Mouse (Mus musculus): Measurements from ENCODE around the gene Mrpl33. TPM values are rescaled to one million over a fixed set of nuclear protein-coding genes. Genes with fewer than 3 reads are reported as not detected.

Mrpl33 gene
- total RNA-seq, 2 experiments from 2014 or later = 259 to 272 TPM

DNA sequence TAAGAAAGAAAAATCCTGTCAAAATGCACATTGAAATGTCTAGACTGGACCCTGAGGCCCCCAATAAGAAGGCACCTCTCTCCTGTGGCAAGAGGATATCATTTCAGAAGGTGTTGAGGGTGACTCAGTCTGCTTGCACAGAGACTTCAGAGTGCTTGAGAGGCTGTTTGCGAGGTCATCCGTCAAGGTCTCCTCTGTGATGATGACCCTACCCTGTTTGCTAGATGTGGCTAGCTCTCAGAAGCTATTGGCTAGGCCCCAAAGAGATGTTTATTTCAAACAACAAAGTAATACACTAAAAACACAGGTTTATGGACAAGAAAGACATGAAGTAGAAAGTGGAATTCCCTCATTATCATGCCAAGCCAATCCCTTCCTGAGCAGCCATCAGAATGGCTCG lies 45.6 kb downstream of the Mrpl33 start:
- DNase-seq = no peak

DNA sequence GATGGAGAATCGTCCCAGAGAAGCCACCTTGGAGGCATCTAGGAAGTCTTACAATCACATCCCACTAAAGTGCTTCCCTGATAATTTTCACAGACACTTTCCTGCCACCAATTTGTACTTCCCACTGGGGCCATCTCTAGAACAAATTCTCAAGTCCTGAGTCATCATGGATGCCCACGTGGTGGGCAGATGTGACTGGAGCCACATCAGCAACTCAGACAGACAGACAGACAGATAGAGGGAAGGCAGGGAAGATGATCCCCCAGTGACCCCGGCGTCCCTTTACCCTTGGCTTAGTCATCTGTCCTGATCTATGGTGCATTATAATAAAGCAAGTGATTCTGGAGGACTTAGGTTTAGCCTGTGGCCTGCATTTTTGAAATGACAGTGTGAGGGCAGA lies 47.5 kb downstream of the Mrpl33 start:
- no peak for DNase-seq

DNA sequence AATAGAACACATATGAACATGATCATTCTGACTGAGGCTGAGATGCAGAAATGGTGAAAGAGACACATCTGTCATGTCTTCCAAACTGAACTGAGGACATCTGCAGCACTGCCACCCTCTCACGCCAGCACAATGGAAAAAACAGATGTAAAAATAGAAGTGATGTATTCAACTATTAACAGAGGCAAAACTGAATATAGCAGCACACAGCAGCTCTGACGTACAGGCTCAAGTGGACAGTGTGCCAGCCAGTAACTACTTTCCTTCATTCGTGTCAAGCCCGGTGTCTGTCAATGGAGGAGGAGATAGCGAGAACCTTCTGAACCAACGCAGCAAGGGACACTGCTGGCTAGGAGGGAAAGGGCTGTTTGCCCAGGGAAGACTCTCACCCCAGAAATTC lies 48.1 kb downstream of the Mrpl33 start:
- DNase-seq = no peak

DNA sequence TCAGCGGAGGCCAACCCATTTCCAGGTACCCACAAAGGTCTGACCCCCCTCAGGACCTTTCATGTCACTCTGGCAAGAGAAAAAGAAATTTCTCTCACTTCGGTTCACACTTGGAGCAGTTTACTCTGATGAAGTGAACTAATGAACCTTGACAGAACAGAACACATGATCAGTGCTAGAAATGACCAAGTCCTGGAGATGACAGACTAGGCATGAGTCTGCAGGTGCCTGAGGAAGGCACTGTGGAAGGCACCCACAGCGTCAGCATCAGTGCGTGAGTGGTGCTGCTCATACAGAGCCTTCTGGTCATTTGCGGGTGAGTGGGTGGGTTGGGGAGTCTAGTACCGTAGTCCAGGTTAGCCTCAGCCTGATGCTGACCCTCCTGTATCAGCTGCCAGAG lies 49.1 kb downstream of the Mrpl33 start:
- DNase-seq = no peak

DNA sequence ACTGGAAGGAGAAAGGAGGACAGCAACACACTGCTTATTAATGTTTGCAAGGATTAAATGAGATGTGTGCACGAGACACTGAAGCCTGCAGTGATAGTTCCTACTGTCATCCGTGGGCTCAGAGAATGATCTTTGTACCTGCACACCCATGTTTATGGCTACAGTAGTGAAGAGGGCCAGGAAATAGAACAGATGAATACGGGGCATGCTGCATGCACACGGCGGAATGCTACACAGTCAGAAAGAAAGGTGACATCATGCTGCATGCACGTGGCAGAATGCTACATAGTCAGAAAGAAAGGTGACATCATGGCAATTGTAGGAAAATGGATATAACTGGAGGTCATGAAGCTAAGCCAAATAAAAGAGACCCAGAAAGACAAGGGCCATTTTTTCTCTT lies 49.8 kb downstream of the Mrpl33 start:
- DNase-seq = no peak

DNA sequence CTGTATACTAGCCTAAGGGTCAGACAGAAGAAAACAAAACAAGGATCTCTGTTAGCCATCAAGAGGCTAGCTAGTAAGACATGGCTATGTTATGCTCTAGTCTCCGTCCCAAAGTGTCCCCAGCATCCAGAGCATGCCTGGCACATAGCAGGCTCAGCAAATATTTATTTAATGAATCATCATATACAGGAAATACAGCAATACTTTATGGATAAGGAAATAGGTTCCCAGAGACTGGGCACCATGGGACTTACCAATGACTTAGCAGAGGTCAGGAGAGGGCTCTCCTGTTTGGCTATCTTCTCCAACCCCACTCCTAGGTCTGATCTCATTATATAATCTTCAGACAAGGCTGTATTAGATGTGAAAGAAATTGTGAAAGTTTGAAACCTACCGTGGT lies 50.6 kb downstream of the Mrpl33 start:
- DNase-seq = no peak

DNA sequence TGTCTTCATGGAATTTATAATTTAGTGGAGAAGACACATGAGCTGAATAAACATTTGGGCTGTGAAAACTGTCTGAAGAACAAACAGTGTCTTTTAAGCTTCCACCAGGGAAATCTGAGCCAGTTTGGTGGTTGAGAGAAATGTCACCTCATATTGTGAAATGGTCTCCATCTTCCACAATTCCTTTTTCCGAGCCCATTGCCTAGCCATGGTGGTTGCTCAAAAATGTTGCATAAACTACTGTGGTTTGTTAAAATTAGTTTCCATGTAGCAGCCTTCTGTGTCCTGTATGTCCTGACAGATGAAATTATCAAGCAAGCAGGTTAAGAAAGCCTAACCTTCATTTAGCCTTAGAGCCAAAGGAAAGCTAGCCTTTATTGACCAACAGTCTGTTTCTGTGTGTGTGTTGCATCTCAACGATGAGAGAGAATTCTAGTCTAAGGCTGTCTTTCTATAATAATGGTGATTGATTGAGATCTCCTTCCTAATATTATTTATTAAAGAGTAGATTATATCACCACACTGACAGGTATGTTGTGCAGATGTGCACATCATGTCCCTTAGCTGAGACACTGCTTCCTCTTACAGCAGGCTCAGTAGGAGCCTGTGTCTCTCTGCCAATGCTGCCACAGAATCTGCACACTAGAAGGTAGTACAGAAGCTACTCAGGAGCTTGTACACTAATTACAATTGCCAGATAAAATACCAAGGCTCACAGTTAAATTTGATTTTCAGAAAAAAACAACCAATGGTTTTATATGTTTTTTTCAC lies 54.0 kb downstream of the Mrpl33 start:
- no peak for DNase-seq

DNA sequence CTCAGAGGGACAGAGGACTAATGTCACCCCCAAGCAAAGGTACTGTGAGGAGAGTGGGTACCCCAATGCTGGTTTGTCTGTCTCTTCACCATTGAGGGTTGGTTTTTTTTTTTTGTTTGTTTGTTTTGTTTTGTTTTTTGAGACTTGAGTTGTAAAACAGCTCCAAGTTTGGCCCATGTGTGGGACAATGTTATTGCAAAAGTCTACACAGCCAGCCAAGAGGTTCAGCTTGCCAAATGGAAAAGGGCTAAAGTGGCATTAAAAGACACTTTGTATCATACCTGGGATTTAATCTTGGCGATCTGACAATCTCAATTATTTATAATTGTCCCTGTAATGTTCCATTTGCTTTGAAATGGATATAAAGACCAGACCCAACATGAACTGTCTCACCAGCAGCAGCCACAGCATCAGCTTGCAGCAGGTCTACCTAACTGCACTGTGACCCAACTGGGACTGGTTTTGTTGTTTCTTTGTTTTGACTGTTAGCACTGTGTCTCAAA lies 59.0 kb downstream of the Mrpl33 start:
- no peak for DNase-seq

DNA sequence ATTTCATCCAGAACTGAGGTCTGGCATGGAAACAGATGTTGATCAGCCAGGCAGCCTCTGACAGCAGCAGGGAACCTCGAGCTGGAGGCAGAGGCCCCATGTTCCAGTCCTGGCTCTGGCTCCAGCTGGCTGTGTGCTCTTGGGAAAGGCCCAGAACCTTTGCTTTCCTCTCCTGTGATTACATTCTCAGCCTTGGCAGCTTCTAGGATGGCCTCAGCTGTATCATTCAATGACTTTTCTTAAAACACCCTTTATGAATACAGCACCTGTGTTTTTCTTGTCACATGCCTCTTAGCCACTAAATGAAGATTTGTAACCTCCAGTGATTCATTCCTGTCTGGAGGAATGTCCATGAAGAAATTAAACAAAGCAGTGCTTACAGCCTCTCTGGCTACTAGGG lies 69.4 kb downstream of the Mrpl33 start:
- peak; percentile 18 for DNase-seq

DNA sequence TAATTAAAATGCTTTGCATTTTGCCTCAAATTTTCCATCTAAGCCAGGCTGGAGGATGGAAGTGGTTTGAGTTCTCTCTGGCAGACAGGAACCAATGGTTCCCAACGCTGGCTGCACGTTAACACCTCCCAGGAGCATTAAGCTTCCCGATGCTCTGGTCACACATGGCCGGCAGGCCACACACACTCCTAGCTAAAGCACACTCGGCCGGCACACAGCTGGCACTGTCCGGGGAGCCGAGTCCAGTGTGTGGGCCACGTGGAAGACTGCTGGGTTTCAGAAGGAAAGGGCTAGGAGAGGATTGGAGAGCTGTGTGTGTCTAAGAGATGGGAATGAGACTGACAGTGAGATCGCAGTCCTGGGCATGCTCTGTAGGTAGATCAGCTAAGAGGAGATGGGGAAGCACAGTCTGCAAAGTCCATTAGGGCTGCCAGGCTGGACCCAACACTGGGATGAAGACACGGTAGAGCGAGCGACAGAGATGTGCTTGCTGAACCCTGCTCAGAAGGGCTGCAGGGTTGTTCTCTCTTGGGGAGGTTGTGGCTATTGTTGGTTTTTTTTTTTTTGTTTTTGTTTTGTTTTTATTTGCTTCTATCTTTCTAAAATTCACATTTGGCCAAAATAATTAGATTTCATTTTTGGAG lies 71.7 kb downstream of the Mrpl33 start:
- no peak for DNase-seq

DNA sequence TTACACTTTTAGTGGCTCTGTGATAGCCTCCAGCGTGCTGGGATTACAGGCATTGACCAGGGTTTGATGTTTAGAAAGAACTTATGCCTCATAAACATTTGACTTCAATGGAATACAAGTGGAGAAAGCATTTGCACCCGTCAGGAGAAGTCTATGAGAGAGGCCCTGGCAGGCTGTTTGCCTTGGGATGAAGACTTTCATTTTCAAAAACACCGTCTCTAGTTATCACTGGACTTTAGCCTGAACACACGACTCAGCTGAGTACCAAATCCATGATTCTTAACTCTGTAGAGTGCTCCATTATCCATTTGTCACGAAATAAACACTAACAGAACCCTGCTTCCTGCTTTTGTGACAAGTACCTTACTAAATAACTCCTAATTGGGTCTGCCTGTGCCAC lies 73.2 kb downstream of the Mrpl33 start:
- DNase-seq = no peak

DNA sequence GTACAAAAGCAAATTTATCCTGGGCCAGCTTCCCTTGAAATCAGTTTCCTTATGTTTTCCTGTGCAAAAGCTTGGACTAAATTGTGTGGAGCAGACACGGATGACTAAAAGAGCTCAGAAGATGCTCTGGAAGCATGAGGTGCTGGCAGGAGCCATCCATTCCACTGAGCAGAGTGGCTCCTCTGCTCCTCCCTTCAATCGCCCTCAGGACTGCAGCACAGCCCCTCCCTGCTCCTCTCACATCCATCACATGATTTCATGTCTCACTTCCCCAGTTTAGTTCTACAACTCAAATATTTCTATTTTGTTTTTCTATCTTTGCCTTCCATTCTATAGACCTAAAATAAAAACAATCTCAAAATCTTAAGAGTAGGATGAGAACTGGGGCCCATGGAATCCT lies 74.4 kb downstream of the Mrpl33 start:
- no peak for DNase-seq

DNA sequence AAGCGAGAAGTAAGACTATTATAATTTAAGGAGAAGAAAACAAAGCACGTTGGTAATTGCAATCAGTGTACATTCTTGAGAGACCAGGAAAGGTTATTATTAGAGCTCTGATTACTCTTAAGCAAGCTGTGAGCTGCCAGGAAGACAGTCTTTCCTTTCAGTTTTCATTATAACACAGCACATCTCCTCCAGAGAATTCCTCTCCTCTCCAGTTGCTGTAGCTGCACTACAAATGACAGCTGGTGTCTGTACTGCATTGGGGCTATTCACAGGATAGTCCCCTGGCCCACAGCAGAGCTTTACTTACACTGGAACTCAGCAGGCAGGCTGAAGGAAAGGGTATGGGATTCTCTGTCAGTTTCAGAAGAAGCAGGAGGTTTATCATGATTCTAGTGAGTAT lies 76.7 kb downstream of the Mrpl33 start:
- DNase-seq = no peak

DNA sequence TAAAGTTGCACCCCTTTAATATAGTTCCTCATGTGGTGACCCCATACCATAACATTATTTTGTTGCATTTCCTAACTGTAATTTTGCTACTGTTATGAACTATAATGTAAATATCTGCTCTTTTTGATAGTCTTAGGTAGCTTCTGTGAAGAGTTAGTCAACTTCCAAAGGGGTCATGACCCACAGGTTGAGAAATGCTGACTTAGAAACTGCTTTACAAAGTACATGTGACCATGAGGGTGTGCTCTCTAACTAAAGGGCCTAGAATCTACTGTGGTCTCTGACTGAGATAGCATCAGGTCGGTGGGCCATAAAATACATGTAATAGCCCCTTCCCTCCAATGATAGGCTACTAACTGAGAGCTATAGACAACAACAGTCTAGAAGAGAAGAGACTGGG lies 81.3 kb downstream of the Mrpl33 start:
- DNase-seq = no peak

DNA sequence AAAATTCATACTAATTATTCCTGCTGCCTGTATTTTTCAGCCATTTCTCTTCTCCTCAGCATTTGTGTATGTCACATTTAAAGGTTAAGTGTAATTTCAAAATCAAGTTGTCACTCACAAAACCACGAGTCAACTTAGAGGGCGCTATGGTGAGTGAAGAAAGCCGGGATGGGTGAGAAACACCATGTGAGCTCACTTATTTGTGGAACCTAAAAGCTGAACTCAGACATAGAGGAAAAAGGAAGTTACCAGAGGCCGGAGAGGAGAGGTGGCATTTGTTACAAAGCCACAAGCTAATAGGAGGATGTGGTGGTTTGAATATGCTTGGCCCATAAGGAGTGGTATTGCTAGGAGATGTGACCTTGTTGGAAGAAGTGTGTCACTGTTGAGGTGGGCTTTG lies 83.4 kb downstream of the Mrpl33 start:
- no peak for DNase-seq

DNA sequence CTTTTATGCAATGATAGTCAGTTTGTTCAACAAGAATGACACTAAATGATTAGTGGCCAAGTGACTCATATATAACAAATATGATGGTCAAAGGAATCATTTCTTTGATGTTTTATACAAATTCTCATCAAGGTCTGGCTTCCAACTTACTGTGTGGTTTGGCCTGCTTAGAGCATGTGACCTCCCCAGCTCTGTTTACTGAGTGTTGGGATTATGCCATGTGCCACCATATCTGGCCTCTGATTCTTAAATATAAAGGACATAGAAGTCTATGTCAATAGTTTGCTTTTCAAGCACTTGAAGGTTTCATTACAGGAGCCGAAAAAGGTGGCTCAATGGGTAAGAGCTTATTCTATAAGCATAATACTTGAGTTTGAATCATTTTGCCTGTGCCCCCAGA lies 85.6 kb downstream of the Mrpl33 start:
- DNase-seq = no peak

DNA sequence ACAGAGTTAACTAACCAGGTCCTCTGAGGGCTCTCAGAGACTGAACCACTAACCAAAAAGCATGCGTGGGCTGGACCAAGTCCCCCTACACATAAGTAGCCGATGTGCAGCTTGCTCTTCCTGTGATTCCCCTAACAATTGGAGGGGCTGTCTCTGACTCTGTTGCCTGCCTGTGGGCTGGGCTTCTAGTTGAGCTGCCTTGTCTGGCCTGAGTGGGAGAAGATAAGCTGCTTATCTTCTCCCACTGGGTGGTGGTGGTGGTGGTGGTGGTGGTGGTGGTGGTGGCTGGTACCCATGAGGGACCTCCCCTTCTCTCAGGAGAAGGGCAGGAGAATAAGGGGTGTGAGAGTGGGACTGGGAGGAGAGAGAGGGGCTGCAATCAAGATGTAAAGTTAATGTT lies 89.3 kb downstream of the Mrpl33 start:
- no peak for DNase-seq

DNA sequence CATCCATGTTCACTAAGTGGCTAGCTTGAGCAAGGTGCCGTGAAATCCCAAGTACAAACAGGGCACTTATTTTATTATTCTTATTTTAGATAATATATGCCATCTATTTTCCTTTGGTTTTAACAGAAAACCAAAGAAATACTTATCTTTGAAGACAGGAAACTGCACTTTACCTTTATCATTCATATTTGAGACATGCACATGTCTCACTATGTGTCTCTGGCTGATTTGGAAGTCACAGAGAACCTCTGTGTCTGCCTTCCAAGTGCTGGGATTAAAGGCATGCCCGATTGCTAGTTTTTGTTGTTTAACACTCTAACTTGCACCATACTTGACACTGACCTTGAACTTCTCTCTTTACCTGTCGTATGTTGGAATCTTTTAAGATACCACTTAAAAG lies 91.2 kb downstream of the Mrpl33 start:
- DNase-seq = no peak

DNA sequence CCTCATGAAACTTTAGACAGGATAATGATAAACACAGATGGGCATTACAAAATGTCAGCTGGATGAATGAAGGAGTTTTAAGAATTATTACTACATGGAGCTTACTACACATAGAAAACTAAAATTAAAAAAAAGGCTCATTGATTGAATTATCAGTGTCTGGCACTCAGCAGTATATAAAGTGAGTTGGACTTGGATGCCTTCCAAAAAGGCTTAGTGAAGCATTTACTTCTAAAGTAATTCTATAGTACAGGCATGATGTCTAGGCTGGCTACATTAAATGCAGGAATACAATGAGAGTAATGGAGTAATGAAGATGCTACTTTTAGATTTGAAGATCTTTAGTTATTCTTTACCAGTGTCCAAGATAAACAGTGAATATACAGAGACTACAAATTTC lies 96.5 kb downstream of the Mrpl33 start:
- no peak for DNase-seq

DNA sequence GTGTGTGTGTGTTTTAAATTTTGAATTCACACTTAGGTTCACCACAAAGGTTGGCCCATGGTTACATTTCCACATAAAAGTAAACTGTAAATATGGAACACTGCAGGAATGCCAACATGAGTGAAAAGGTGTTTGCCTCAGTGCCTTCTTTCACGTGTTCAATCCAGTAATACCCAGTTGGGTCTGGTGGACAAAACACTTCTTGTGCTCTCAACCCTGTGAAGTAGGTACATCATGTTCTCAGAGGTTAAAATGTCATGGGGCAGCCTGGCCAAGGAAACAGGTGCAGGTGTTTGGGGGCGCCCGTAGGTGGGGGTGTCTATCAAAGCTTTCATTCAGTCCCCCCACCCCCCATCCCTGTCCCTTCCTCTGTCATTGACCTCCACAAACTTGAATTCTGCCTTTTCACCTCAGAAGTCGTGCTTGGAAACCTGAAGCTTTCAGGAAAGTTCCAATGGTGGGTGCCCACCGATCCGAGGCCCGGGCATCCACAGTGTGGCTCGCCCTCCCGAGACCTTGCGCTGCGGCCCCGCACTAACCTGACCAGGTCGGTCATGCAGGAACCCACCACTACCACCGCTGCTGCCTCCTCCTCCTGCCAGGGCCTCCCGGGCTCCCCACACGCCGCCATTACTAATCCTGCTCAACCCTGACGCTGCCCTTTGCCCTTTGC lies 100.4 kb downstream of the Mrpl33 start, which contains the start of gene Rbks:
TSS of gene Rbks (minus strand) at position 657 of the 673 bp plus-strand sequence.
- DNase-seq = no peak

DNA sequence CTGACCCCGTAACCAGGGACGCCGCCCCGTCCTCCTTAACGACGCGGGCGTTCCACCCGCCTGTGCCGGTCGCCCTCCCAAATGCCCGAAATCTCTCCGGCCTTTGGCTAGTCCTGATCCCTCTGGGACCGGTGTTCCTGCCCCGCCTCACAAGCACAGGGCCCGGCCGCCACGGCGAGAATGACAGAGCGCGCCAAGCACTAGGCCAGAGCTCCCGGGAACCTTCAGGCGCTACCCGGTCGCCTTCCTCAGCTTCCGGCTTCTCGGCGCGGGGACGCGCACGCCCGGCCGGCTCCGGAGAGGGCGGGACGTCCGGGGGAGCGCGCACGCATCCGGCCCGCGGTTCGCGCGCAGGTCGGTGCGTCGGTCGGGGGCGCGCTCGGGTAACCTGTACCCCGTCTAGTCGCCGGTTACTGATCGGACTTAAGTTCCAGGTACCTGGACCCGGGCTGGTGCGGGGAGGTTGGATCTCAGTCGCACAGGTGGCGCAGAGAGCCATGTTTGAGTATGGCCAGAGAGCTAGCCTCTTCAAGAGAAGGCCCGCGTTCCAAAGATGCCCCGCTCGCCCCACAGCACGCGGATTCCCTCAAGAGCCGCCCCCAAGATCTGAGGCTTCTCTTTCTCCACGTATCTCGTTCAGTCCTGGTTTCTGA lies 101.0 kb downstream of the Mrpl33 start, which contains the start of gene Babam2:
TSS of gene Babam2 (plus strand) at position 41 of the 653 bp plus-strand sequence.
- peak; percentile 92 for DNase-seq

DNA sequence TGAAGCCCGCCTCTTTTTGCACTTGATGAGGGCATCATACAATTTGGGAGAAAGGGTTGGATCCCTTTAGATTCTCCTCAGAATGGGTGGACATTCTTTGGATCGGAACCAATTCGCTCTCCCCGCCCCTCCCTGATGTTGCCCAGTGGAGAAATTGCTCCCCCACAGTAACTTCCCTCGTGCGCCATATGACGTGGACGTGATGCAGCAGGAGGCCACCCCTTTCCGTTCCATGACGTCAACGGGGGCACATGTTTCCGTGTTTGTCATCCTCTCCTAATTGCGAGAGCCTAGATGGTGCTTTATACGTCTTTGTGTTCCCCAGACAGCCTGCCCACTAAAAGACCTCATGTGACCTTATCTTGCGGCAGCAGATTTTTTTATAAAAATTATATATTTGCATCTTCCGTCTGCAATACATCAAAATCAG lies 101.6 kb downstream of the Mrpl33 start:
- DNase-seq = peak; percentile 60

DNA sequence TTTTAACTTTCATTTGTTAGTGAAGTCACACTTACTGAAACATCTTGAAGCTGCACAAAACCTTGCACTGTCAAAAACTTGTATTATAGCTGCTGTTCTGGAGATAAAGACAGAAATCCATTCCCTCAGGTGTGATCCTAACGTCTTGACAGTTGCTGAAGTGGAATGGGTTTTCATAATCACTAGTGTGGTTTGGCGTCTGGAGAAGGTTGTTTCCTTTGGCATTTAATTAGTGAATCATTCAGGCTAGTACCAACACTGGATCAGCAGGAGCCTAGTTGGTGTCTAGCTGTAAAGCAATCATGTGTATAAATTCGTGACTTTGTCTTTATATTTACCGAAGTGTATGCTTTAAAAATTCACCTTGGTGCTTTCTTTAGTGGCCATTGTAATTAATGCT lies 102.2 kb downstream of the Mrpl33 start:
- no peak for DNase-seq
